Mouse (Mus musculus): ENCODE data around the gene Dennd4b. TPM values are rescaled to one million over a fixed set of nuclear protein-coding genes. Genes with fewer than 3 reads are reported as not detected.

The Dennd4b gene
- polyA plus RNA-seq, 1 experiment from 2014 or later = 3.0 TPM

GRCm38 (mm10) chr3:90265932-90266741 lies 1.2 kb downstream of the Dennd4b start:
- Histone ChIP-seq H3K4me1 (ENCODE audit: control insufficient read depth, insufficient read depth, low read length) (peaks cover 7% of the 10 kb centered on the region), H3K4me2 (replicated peaks; ENCODE audit: low read depth, low read length) (peak overlapping the region; percentile 88), H3K27ac (ENCODE audit: low read length) (peak overlapping the region; percentile 97), H3K36me3 (ENCODE audit: control insufficient read depth, insufficient read depth, low read length) (peaks cover 31% of the 10 kb centered on the region), H3K4me3 (ENCODE audit: low read depth, low read length) (peak overlapping the region; percentile 73), H3K9me3 (ENCODE audit: control insufficient read depth, low read depth, low read length) (no peaks in the 10 kb centered on the region), H3K27me3 (ENCODE audit: control insufficient read depth, insufficient read depth, low read length) (no peaks in the 10 kb centered on the region), H3K9ac (replicated peaks; ENCODE audit: low read depth, low read length) (peak overlapping the region; percentile 83)
- no peak; the same call in 1 of the 2 replicates for ATAC-seq (ENCODE audit: insufficient number of reproducible peaks, insufficient read depth, low FRiP score, low read depth)
- WGBS = 24% methylated on average over 15 of the region's 16 CpGs

GRCm38 (mm10) chr3:90266901-90267775 lies 2.2 kb downstream of the Dennd4b start:
- Histone ChIP-seq H3K4me2 (replicated peaks; ENCODE audit: low read depth, low read length) (no peak overlapping the region), H3K27me3 (ENCODE audit: control insufficient read depth, insufficient read depth, low read length) (no peaks in the 10 kb centered on the region), H3K4me1 (ENCODE audit: control insufficient read depth, insufficient read depth, low read length) (peaks cover 7% of the 10 kb centered on the region), H3K36me3 (ENCODE audit: control insufficient read depth, insufficient read depth, low read length) (peaks cover 21% of the 10 kb centered on the region), H3K9ac (replicated peaks; ENCODE audit: low read depth, low read length) (no peak overlapping the region), H3K9me3 (ENCODE audit: control insufficient read depth, low read depth, low read length) (no peaks in the 10 kb centered on the region), H3K4me3 (ENCODE audit: low read depth, low read length) (peak overlapping the region; percentile 73; the same call in 1 of the 2 replicates), H3K27ac (ENCODE audit: low read length) (no peak overlapping the region)
- no peak for ATAC-seq (ENCODE audit: insufficient number of reproducible peaks, insufficient read depth, low FRiP score, low read depth)
- 92% methylated on average over 20 of the region's 20 CpGs for WGBS

DNA sequence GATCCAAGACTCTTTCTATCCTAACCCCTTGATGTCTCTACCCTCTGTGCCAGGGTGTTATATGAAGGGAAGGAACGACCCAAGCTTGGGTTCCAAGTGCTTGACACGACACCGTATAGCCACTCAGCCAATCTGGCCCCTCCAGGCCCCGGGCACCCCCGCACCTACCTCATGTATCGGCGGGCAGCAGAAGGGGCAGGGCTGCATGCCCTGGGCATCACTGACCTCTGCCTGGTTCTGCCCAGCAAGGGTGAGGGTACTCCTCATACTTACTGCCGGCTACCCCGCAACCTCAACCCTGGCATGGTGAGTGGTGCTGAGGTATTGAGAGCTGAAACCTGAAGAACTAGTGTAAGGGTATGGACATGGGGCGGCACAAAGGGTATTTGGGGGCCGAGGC lies 3.2 kb downstream of the Dennd4b start:
- Histone ChIP-seq H3K9me3 (ENCODE audit: control insufficient read depth, low read depth, low read length) (no peaks in the 10 kb centered on the region), H3K4me1 (ENCODE audit: control insufficient read depth, insufficient read depth, low read length) (peaks cover 7% of the 10 kb centered on the region), H3K4me3 (ENCODE audit: low read depth, low read length) (no peak overlapping the region), H3K36me3 (ENCODE audit: control insufficient read depth, insufficient read depth, low read length) (peaks cover 10% of the 10 kb centered on the region; the same call in 1 of the 2 replicates), H3K4me2 (replicated peaks; ENCODE audit: low read depth, low read length) (no peak overlapping the region), H3K9ac (replicated peaks; ENCODE audit: low read depth, low read length) (no peak overlapping the region), H3K27ac (ENCODE audit: low read length) (no peak overlapping the region), H3K27me3 (ENCODE audit: control insufficient read depth, insufficient read depth, low read length) (no peaks in the 10 kb centered on the region)
- no peak for ATAC-seq (ENCODE audit: insufficient number of reproducible peaks, insufficient read depth, low FRiP score, low read depth)
- 96% methylated on average over 11 of the region's 11 CpGs for WGBS

DNA sequence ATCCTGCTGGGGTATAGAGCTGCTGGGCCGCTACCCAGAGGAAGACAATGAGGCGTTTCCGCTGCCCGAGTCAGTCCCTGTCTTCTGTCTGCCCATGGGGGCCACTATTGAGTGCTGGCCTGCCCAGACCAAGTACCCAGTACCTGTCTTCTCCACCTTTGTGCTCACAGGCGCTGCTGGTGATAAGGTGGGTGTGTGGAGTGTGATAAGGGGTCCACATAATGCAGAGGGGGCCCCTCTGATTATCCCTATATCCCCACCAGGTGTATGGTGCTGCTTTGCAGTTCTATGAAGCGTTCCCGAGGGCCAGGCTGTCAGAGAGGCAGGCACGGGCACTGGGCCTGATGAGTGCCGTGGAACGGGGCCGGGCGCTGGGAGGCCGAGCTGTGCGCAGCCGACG lies 4.0 kb downstream of the Dennd4b start:
- Histone ChIP-seq H3K27me3 (ENCODE audit: control insufficient read depth, insufficient read depth, low read length) (no peaks in the 10 kb centered on the region), H3K4me3 (ENCODE audit: low read depth, low read length) (no peak overlapping the region), H3K27ac (ENCODE audit: low read length) (no peak overlapping the region), H3K9ac (replicated peaks; ENCODE audit: low read depth, low read length) (no peak overlapping the region), H3K9me3 (ENCODE audit: control insufficient read depth, low read depth, low read length) (no peaks in the 10 kb centered on the region), H3K4me2 (replicated peaks; ENCODE audit: low read depth, low read length) (no peak overlapping the region), H3K36me3 (ENCODE audit: control insufficient read depth, insufficient read depth, low read length) (peaks cover 10% of the 10 kb centered on the region; the same call in 1 of the 2 replicates), H3K4me1 (ENCODE audit: control insufficient read depth, insufficient read depth, low read length) (peaks cover 7% of the 10 kb centered on the region)
- 87% methylated on average over 16 of the region's 16 CpGs for WGBS
- no peak for ATAC-seq (ENCODE audit: insufficient number of reproducible peaks, insufficient read depth, low FRiP score, low read depth)

GRCm38 (mm10) chr3:90270784-90271183 lies 5.8 kb downstream of the Dennd4b start:
- peaks cover 7% of the 10 kb centered on the region for H3K4me1 ChIP-seq (ENCODE audit: control insufficient read depth, insufficient read depth, low read length)
- no peak for ATAC-seq (ENCODE audit: insufficient number of reproducible peaks, insufficient read depth, low FRiP score, low read depth)
- no peak overlapping the region for H3K27ac ChIP-seq (ENCODE audit: low read length)
- no peak overlapping the region for H3K4me2 ChIP-seq (replicated peaks; ENCODE audit: low read depth, low read length)
- H3K36me3 ChIP-seq (ENCODE audit: control insufficient read depth, insufficient read depth, low read length) = peaks cover 11% of the 10 kb centered on the region; the same call in 1 of the 2 replicates
- no peak overlapping the region for H3K4me3 ChIP-seq (ENCODE audit: low read depth, low read length)
- no peaks in the 10 kb centered on the region for H3K9me3 ChIP-seq (ENCODE audit: control insufficient read depth, low read depth, low read length)
- H3K9ac ChIP-seq (replicated peaks; ENCODE audit: low read depth, low read length) = no peak overlapping the region
- WGBS = 91% methylated on average over 8 of the region's 8 CpGs
- H3K27me3 ChIP-seq (ENCODE audit: control insufficient read depth, insufficient read depth, low read length) = no peaks in the 10 kb centered on the region

GRCm38 (mm10) chr3:90272170-90272569 lies 7.2 kb downstream of the Dennd4b start:
- Histone ChIP-seq H3K9ac (replicated peaks; ENCODE audit: low read depth, low read length) (no peak overlapping the region), H3K27ac (ENCODE audit: low read length) (no peak overlapping the region), H3K4me3 (ENCODE audit: low read depth, low read length) (no peak overlapping the region), H3K4me2 (replicated peaks; ENCODE audit: low read depth, low read length) (no peak overlapping the region), H3K36me3 (ENCODE audit: control insufficient read depth, insufficient read depth, low read length) (peaks cover 14% of the 10 kb centered on the region), H3K9me3 (ENCODE audit: control insufficient read depth, low read depth, low read length) (no peaks in the 10 kb centered on the region), H3K27me3 (ENCODE audit: control insufficient read depth, insufficient read depth, low read length) (no peaks in the 10 kb centered on the region), H3K4me1 (ENCODE audit: control insufficient read depth, insufficient read depth, low read length) (no peaks in the 10 kb centered on the region)
- 57% methylated on average over 9 of the region's 9 CpGs for WGBS
- no peak for ATAC-seq (ENCODE audit: insufficient number of reproducible peaks, insufficient read depth, low FRiP score, low read depth)

- Histone ChIP-seq H3K27ac (ENCODE audit: low read length) (no peak overlapping the region), H3K9ac (replicated peaks; ENCODE audit: low read depth, low read length) (no peak overlapping the region), H3K9me3 (ENCODE audit: control insufficient read depth, low read depth, low read length) (no peaks in the 10 kb centered on the region), H3K4me1 (ENCODE audit: control insufficient read depth, insufficient read depth, low read length) (no peaks in the 10 kb centered on the region), H3K4me3 (ENCODE audit: low read depth, low read length) (no peak overlapping the region), H3K36me3 (ENCODE audit: control insufficient read depth, insufficient read depth, low read length) (peaks cover 25% of the 10 kb centered on the region), H3K4me2 (replicated peaks; ENCODE audit: low read depth, low read length) (no peak overlapping the region), H3K27me3 (ENCODE audit: control insufficient read depth, insufficient read depth, low read length) (no peaks in the 10 kb centered on the region)
- ATAC-seq (ENCODE audit: insufficient number of reproducible peaks, insufficient read depth, low FRiP score, low read depth) = no peak
- WGBS = 96% methylated on average over 22 of the region's 22 CpGs
Observed at GRCm38 (mm10) chr3:90273855-90274254, 8.9 kb downstream of the Dennd4b start.

- Histone ChIP-seq H3K4me3 (ENCODE audit: low read depth, low read length) (no peak overlapping the region), H3K4me1 (ENCODE audit: control insufficient read depth, insufficient read depth, low read length) (no peaks in the 10 kb centered on the region), H3K36me3 (ENCODE audit: control insufficient read depth, insufficient read depth, low read length) (peaks cover 34% of the 10 kb centered on the region), H3K27ac (ENCODE audit: low read length) (no peak overlapping the region), H3K4me2 (replicated peaks; ENCODE audit: low read depth, low read length) (no peak overlapping the region), H3K9ac (replicated peaks; ENCODE audit: low read depth, low read length) (no peak overlapping the region), H3K9me3 (ENCODE audit: control insufficient read depth, low read depth, low read length) (no peaks in the 10 kb centered on the region), H3K27me3 (ENCODE audit: control insufficient read depth, insufficient read depth, low read length) (no peaks in the 10 kb centered on the region)
- 91% methylated on average over 11 of the region's 11 CpGs for WGBS
- ATAC-seq (ENCODE audit: insufficient number of reproducible peaks, insufficient read depth, low FRiP score, low read depth) = no peak
Observed at GRCm38 (mm10) chr3:90275286-90275685, 10.3 kb downstream of the Dennd4b start.

Measured in stomach, embryonic 14.5 days (tissue).